Mouse (Mus musculus) lung, embryonic 14.5 days (tissue): ENCODE measurements at regions not wholly inside any gene's neighbourhood (a gene's known extent, or its start where the extent isn't known, plus 50 kb on each side); places are given as distances from the start of the nearest gene placed in this dataset.

ENCODE experiments used
- ATAC-seq: fragments of 200-750 bp; cut with Nextera tagmentation; 2 replicates; pipeline ENCODE4 v1.8.0; 2017; ENCODE audit warnings: mild to moderate bottlenecking, moderate TSS enrichment, moderate library complexity; ENCODE audit not compliant: insufficient read depth
- DNase-seq: peaks from one replicate; pipeline ENCODE4 v3.0.0-alpha.2; 2015
- H3K27ac ChIP-seq: fragments of 300-500 bp; sonication (generic); 2 replicates; pipeline ENCODE4 v1.5.1; 2014; ENCODE audit warnings: low read depth, mild to moderate bottlenecking, moderate library complexity
- H3K27me3 ChIP-seq: fragments of 300-500 bp; sonication (generic); 2 replicates; pipeline ENCODE4 v1.6.1; 2014; ENCODE audit warnings: low read length, control low read depth; ENCODE audit not compliant: insufficient read depth
- H3K36me3 ChIP-seq: fragments of 300-500 bp; sonication (generic); 2 replicates; pipeline ENCODE4 v1.6.1; 2014; ENCODE audit warnings: control low read depth; ENCODE audit not compliant: insufficient read depth
- H3K4me1 ChIP-seq: fragments of 300-500 bp; sonication (generic); 2 replicates; pipeline ENCODE4 v1.6.1; 2014; ENCODE audit warnings: antibody characterized with exemption, control low read depth; ENCODE audit not compliant: insufficient read depth
- H3K4me2 ChIP-seq: fragments of 300-500 bp; sonication (generic); 2 replicates; pipeline ENCODE4 v1.6.1; 2014; ENCODE audit warnings: mild to moderate bottlenecking
- H3K4me3 ChIP-seq: fragments of 300-500 bp; sonication (generic); 2 replicates; pipeline ENCODE4 v1.5.1; 2014; ENCODE audit warnings: low read depth, low read length
- H3K9ac ChIP-seq: fragments of 300-500 bp; sonication (generic); 2 replicates; pipeline ENCODE4 v1.6.1; 2014
- H3K9me3 ChIP-seq: fragments of 300-500 bp; sonication (generic); 2 replicates; pipeline ENCODE4 v1.6.1; 2016; ENCODE audit warnings: low read depth, low read length, control low read depth
- CTCF ChIP-seq: IDR thresholded peaks from 2 replicates; pipeline ENCODE4 v1.5.1; 2016; ENCODE audit warnings: antibody characterized with exemption, low read depth
- WGBS: fragments of 180-500 bp; shearing (Covaris S2); extraction: QIAGEN DNeasy Blood & Tissue Kit; methylation state at CpG from one replicate; pipeline ENCODE4 v1.1.7; 2014; 5-methylcytosine and 5-hydroxymethylcytosine counted together

DNA sequence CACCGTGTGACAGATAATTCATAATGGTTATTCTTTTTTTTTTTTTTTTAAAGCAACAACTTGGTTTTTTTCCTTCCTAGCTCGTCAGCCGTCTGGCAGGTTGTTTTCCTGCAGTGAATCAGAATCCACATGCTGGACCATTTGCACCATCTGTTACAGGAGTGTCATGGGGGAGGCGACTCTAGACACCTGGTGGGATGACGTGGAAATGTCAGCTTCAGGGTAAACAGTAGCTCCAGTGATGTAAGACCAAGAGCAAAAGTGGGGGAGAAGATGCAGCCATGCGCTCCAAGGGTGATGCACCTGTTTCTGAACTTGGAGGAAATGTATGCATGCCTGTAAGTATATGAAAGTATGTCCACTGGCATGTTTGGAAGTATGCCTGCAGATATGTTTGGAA lies 278.5 kb upstream of the Prickle1 start:
- ATAC-seq (no peak), DNase-seq (no peak)
- no peak for TF ChIP-seq CTCF
- no peaks in the 10 kb centered on the region for H3K4me1 ChIP-seq
- no peaks in the 10 kb centered on the region for H3K27me3 ChIP-seq
- H3K4me3 ChIP-seq: no peak overlapping the region
- no peak overlapping the region for H3K9ac ChIP-seq
- H3K36me3 ChIP-seq: no peaks in the 10 kb centered on the region
- H3K9me3 ChIP-seq: no peaks in the 10 kb centered on the region
- 49% methylated on average over 6 of the region's 6 CpGs for WGBS
- H3K27ac ChIP-seq: no peak overlapping the region
- no peak overlapping the region for H3K4me2 ChIP-seq

DNA sequence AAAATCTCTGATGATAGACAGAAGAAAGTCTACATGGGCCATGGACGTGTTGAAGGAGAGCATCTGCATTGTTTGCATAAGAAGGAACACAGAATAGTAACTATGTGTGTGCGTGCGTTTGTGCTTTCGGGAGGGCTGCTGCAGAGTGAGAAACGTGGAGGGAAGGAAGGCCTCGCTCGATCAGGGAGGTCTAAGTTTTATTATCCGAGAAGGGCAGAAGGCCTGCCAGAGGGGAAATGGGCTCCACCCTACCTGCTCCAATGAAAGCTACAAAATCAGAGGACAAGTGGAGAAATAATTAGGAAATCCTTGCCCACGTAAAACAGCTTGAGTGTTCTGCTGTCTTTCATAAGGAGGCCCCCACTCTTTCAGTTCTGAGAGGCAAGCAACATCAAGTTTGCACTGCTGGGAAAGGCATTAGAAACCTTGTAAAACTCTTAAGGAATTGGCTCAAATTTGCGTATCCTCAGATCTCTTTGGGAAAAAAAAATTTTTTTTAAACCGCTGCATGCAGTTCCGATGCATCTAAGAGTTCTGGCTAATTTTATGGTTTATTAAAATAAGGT lies 261.7 kb upstream of the Prickle1 start:
- no peaks in the 10 kb centered on the region for H3K36me3 ChIP-seq

DNA sequence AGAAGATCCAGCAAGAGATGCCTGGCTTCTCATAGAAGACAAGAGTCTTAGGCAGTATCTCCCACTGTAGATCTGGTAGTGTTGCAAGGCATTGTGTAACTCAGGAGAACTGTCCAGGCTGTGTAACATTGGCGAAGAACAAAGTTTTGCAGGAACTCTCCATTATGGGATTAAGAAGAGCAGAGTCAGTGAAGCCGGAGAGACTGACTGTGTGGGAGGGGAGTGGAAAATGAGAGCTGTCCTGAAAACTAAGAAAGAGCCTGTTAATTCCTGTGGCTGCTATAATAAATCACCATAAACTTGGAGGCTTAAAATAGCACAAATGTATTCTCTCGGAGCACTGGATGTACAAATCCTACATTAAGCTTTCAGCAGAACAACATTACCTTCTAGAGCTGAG lies 257.5 kb upstream of the Prickle1 start:
- DNase-seq: no peak

More for the DNA sequence above, 261.7 kb upstream of the Prickle1 start:
- ATAC-seq: no peak
- no peak overlapping the region for H3K4me3 ChIP-seq
- no peak overlapping the region for H3K27ac ChIP-seq
- H3K4me1 ChIP-seq: no peaks in the 10 kb centered on the region
- TF ChIP-seq CTCF: no peak
- WGBS: 80% methylated on average over 12 of the region's 12 CpGs
- H3K4me2 ChIP-seq: no peak overlapping the region
- H3K9me3 ChIP-seq: no peaks in the 10 kb centered on the region
- no peak overlapping the region for H3K9ac ChIP-seq
- H3K27me3 ChIP-seq: no peaks in the 10 kb centered on the region
- DNase-seq: no peak

DNA sequence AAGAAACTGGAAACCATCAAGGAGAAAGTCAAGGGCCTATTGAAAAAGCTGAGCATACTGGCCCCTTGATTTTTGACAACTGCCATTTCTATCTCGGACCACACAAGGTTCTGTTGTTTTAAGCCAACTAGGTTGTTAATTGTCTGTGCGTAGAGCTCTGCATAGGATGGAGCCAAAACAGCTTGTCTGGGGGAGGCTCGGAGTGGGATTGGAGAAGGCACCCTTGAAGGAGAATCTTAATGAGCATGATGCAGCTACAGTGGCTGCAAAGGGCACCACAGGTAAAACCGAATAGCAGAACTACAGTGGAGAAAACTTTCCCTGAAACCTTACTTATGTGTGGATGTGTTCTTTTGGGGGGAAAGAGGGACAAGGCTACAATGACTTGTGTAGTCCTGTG lies 256.4 kb upstream of the Prickle1 start:
- Histone ChIP-seq H3K4me2 (no peak overlapping the region), H3K27ac (no peak overlapping the region), H3K4me1 (no peaks in the 10 kb centered on the region), H3K9ac (no peak overlapping the region), H3K27me3 (no peaks in the 10 kb centered on the region), H3K9me3 (no peaks in the 10 kb centered on the region), H3K4me3 (no peak overlapping the region), H3K36me3 (no peaks in the 10 kb centered on the region)
- ATAC-seq (no peak), DNase-seq (no peak)
- 91% methylated on average over 4 of the region's 4 CpGs for WGBS
- no peak for TF ChIP-seq CTCF

More for the DNA sequence above, 257.5 kb upstream of the Prickle1 start:
- no peak for TF ChIP-seq CTCF
- Histone ChIP-seq H3K27ac (no peak overlapping the region), H3K4me2 (no peak overlapping the region), H3K9ac (no peak overlapping the region), H3K4me3 (no peak overlapping the region), H3K4me1 (no peaks in the 10 kb centered on the region), H3K36me3 (no peaks in the 10 kb centered on the region), H3K27me3 (no peaks in the 10 kb centered on the region), H3K9me3 (no peaks in the 10 kb centered on the region)
- 58% methylated on average over 3 of the region's 3 CpGs for WGBS
- no peak for ATAC-seq

DNA sequence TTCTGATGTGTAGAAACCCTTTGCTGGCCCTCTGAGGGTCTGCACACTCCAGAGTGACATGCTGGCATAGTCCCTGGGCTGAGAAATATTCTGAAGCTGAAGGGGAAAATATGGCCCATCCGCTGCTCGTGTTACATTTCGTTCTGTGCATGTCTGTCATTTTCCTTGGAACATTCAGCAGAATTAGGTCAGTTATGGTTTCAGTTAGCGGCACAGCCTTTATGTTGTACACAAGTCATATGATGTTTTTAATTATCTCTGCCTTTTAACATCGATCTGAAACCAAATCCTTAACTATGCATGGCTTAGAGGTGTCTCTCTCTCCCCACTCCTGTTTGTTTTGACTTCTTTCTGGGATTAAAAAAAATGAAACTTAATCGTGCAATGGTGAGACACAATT lies 254.7 kb upstream of the Prickle1 start:
- H3K27ac ChIP-seq: no peak overlapping the region

DNA sequence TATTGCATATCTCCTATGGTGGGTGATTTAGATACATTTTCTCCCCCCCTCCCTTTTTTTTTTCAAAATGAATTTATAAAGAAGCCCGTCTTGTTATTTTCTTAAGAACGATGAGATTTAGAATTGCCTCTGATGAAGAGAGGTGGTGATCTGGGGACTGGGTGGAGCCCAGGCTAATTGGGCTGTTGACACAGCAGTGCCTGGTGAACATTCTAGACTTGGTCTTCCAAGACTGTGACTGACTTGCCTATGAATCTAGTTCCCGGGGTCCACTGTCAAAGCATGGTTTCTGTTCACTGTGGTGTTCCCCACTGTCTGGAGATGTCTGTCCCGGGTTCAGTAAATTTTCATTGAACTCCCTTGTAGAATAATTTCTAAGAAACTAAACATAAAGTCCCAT lies 253.1 kb upstream of the Prickle1 start:
- ATAC-seq (no peak), DNase-seq (no peak)
- TF ChIP-seq CTCF: no peak

More for the DNA sequence above, 254.7 kb upstream of the Prickle1 start:
- ATAC-seq (no peak), DNase-seq (peak; percentile 11)
- Histone ChIP-seq H3K36me3 (no peaks in the 10 kb centered on the region), H3K9me3 (no peaks in the 10 kb centered on the region), H3K9ac (no peak overlapping the region), H3K4me2 (no peak overlapping the region), H3K4me1 (no peaks in the 10 kb centered on the region), H3K27me3 (no peaks in the 10 kb centered on the region), H3K4me3 (no peak overlapping the region)
- TF ChIP-seq CTCF: no peak
- WGBS: 67% methylated on average over 6 of the region's 6 CpGs

DNA sequence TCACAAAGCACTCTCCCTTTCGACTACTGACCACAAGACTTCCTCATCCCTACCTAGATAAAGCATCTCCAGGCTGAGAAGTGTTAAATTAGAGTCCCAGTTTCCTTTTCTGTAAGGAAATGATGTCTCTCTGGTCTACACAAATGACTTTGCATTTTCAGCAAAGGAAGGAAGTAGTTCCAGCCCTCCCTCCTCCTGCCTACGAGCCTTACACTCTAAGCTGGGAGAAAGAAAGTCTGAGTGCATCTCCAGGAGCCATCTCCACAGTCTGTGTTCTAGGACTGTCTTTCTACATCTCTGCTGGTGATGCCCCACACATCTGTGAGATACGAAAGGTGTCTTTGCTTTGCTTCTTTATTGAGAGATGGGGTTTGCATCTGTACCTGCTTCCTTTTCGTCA lies 251.1 kb upstream of the Prickle1 start:
- DNase-seq (no peak), ATAC-seq (no peak)
- no peaks in the 10 kb centered on the region for H3K27me3 ChIP-seq
- no peaks in the 10 kb centered on the region for H3K4me1 ChIP-seq
- H3K4me3 ChIP-seq: no peak overlapping the region
- no peaks in the 10 kb centered on the region for H3K36me3 ChIP-seq
- 81% methylated on average over 4 of the region's 4 CpGs for WGBS
- no peak for TF ChIP-seq CTCF
- no peaks in the 10 kb centered on the region for H3K9me3 ChIP-seq
- H3K9ac ChIP-seq: no peak overlapping the region
- H3K4me2 ChIP-seq: no peak overlapping the region
- H3K27ac ChIP-seq: no peak overlapping the region

More for the DNA sequence above, 253.1 kb upstream of the Prickle1 start:
- Histone ChIP-seq H3K27ac (no peak overlapping the region), H3K27me3 (no peaks in the 10 kb centered on the region), H3K36me3 (no peaks in the 10 kb centered on the region), H3K4me3 (no peak overlapping the region), H3K9me3 (no peaks in the 10 kb centered on the region), H3K4me2 (no peak overlapping the region), H3K4me1 (no peaks in the 10 kb centered on the region), H3K9ac (no peak overlapping the region)
- WGBS: 89% methylated on average over 4 of the region's 4 CpGs

DNA sequence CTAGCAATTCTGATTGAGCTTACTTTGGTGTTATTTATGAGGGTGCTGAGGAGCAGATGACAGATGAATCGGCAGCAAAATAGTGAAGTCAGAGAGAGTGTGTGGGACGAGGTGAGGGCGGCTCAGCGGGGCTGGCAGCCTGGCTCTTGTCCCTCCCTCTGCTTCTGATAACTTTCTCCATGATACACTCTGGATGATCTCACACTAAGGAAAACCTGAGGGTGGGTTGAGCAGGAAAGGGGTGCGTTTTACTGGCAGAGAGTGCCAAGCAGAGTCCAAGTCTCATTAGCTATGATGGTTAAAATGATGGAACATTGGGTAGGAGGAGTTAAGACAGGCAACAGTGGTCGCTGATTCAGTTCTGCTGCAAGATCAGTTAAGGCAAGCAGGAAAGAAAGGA lies 250.1 kb upstream of the Prickle1 start:
- Histone ChIP-seq H3K4me3 (no peak overlapping the region), H3K9me3 (no peaks in the 10 kb centered on the region), H3K4me1 (no peaks in the 10 kb centered on the region), H3K27ac (no peak overlapping the region), H3K36me3 (no peaks in the 10 kb centered on the region), H3K4me2 (no peak overlapping the region), H3K27me3 (no peaks in the 10 kb centered on the region), H3K9ac (no peak overlapping the region)
- no peak for ATAC-seq
- 45% methylated on average over 6 of the region's 6 CpGs for WGBS
- TF ChIP-seq CTCF: no peak
- peak; percentile 8 for DNase-seq
